Mouse (Mus musculus) neural tube, embryonic 14.5 days (tissue): ENCODE results near the gene Igsf11. TPM values are rescaled to one million over a fixed set of nuclear protein-coding genes. Genes with fewer than 3 reads are reported as not detected.
"Not testable (repeated sequence)": the region's sequence is repeated elsewhere in the genome, so short reads cannot be mapped to it uniquely, and the experiment has no call there.

Experiments used
- ATAC-seq: fragments of 200-750 bp; cut with Nextera tagmentation; 2 replicates; pipeline ENCODE4 v1.8.0; 2017; ENCODE audit warnings: low read depth, mild to moderate bottlenecking, moderate TSS enrichment, moderate library complexity
- H3K27ac ChIP-seq: fragments of 300-500 bp; sonication (generic); 2 replicates; pipeline ENCODE4 v1.5.1; 2014; ENCODE audit warnings: low read depth, mild to moderate bottlenecking, control low read depth, low read length, moderate library complexity, mixed read lengths
- H3K27me3 ChIP-seq: fragments of 300-500 bp; sonication (generic); 2 replicates; pipeline ENCODE4 v1.6.1; 2014; ENCODE audit warnings: low read length; ENCODE audit not compliant: control insufficient read depth, insufficient read depth
- H3K36me3 ChIP-seq: fragments of 300-500 bp; sonication (generic); 2 replicates; pipeline ENCODE4 v1.6.1; 2014; ENCODE audit warnings: low read length, mixed read lengths; ENCODE audit not compliant: control insufficient read depth, insufficient read depth
- H3K4me1 ChIP-seq: fragments of 300-500 bp; sonication (generic); 2 replicates; pipeline ENCODE4 v1.6.1; 2014; ENCODE audit warnings: low read length; ENCODE audit not compliant: control insufficient read depth, insufficient read depth
- H3K4me2 ChIP-seq: fragments of 300-500 bp; sonication (generic); 2 replicates; pipeline ENCODE4 v1.6.1; 2014; ENCODE audit warnings: mild to moderate bottlenecking, low read depth, low read length, control low read depth
- H3K4me3 ChIP-seq: fragments of 300-500 bp; sonication (generic); 2 replicates; pipeline ENCODE4 v1.5.1; 2014; ENCODE audit warnings: low read depth, low read length, control low read depth, mixed read lengths
- H3K9ac ChIP-seq: fragments of 300-500 bp; sonication (generic); replicated peaks from 2 replicates; pipeline ENCODE4 v1.6.1; 2014; ENCODE audit warnings: low read depth, mild to moderate bottlenecking, control low read depth, low read length, mixed read lengths
- H3K9me3 ChIP-seq: fragments of 300-500 bp; sonication (generic); 2 replicates; pipeline ENCODE4 v1.6.1; 2016; ENCODE audit warnings: low read length; ENCODE audit not compliant: control insufficient read depth
- WGBS: fragments of 180-500 bp; shearing (Covaris S2); extraction: QIAGEN DNeasy Blood & Tissue Kit; methylation state at CpG from one replicate; pipeline ENCODE4 v1.1.7; 2014; 5-methylcytosine and 5-hydroxymethylcytosine counted together
- polyA plus RNA-seq: library from polyadenylated mRNA; unstranded; fragments of >200 nt; fragmentation: Nextera tagmentation; extraction: Ambion mirVana; gene quantifications from 2 replicates; pipeline ENCODE4 v1.2.1, GENCODE M21; 2014

Igsf11 gene
- polyA plus RNA-seq, 1 experiment from 2014 or later = 3.7 TPM

GRCm38 (mm10) chr16:38982508-38983236, 90.2 kb downstream of the Igsf11 start:
- Histone ChIP-seq H3K36me3 (no peaks in the 10 kb centered on the region), H3K9ac (no peak overlapping the region), H3K4me3 (no peak overlapping the region), H3K4me1 (no peaks in the 10 kb centered on the region), H3K27me3 (no peaks in the 10 kb centered on the region), H3K4me2 (no peak overlapping the region), H3K27ac (no peak overlapping the region), H3K9me3 (no peaks in the 10 kb centered on the region)
- ATAC-seq = no peak
- 34% methylated on average over 12 of the region's 12 CpGs for WGBS

GRCm38 (mm10) chr16:38983850-38984249, 91.4 kb downstream of the Igsf11 start:
- not testable (repeated sequence) for H3K27ac ChIP-seq, H3K4me1 ChIP-seq, ATAC-seq, H3K9ac ChIP-seq, H3K27me3 ChIP-seq, H3K4me3 ChIP-seq, H3K9me3 ChIP-seq, H3K36me3 ChIP-seq, H3K4me2 ChIP-seq
- 69% methylated on average over 3 of the region's 3 CpGs for WGBS

- ATAC-seq = peak; percentile 75
- H3K4me1 ChIP-seq = no peaks in the 10 kb centered on the region
- no peak overlapping the region for H3K4me2 ChIP-seq
- no peaks in the 10 kb centered on the region for H3K9me3 ChIP-seq
- H3K27me3 ChIP-seq = no peaks in the 10 kb centered on the region
- no peak overlapping the region for H3K27ac ChIP-seq
- 25% methylated on average over 3 of the region's 3 CpGs for WGBS
- no peaks in the 10 kb centered on the region for H3K36me3 ChIP-seq
- H3K4me3 ChIP-seq = no peak overlapping the region
- H3K9ac ChIP-seq = no peak overlapping the region
Observed at GRCm38 (mm10) chr16:38985411-38985810, 92.9 kb downstream of the Igsf11 start.

GRCm38 (mm10) chr16:38986410-38986809, 93.9 kb downstream of the Igsf11 start:
- Histone ChIP-seq H3K4me3 (no peak overlapping the region), H3K27ac (no peak overlapping the region), H3K36me3 (no peaks in the 10 kb centered on the region), H3K4me2 (no peak overlapping the region), H3K9me3 (no peaks in the 10 kb centered on the region), H3K9ac (no peak overlapping the region), H3K4me1 (no peaks in the 10 kb centered on the region), H3K27me3 (no peaks in the 10 kb centered on the region)
- no peak for ATAC-seq
- 62% methylated on average over 2 of the region's 2 CpGs for WGBS

DNA sequence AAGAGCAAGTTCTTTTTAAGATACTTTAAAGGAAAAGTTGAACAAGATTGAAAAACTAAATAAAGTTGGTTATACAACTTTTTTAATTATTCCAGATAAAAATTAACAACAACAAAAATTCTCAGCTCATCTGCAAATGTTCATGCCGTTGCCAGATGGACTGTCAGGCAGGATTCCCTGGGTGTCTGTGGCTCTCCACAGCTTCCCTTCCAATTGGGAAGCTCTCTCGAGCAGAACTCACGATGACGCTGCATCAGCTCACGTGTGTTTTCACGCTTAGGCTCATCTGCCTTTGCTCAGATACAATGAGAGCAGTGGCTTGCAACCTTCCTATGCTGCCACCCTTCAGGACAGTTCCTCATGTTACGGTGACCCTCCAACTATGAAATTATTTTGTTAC, 101.2 kb downstream of the Igsf11 start:
- no peak overlapping the region for H3K4me2 ChIP-seq
- H3K36me3 ChIP-seq = no peaks in the 10 kb centered on the region
- no peak overlapping the region for H3K9ac ChIP-seq
- H3K27ac ChIP-seq = no peak overlapping the region
- no peaks in the 10 kb centered on the region for H3K27me3 ChIP-seq
- ATAC-seq = no peak
- no peaks in the 10 kb centered on the region for H3K9me3 ChIP-seq
- no peak overlapping the region for H3K4me3 ChIP-seq
- WGBS = 84% methylated on average over 7 of the region's 7 CpGs
- no peaks in the 10 kb centered on the region for H3K4me1 ChIP-seq

- WGBS = 84% methylated on average over 6 of the region's 6 CpGs
- H3K36me3 ChIP-seq = no peaks in the 10 kb centered on the region
- H3K4me3 ChIP-seq = no peak overlapping the region
- no peak overlapping the region for H3K4me2 ChIP-seq
- no peaks in the 10 kb centered on the region for H3K4me1 ChIP-seq
- H3K9me3 ChIP-seq = no peaks in the 10 kb centered on the region
- no peak for ATAC-seq
- no peak overlapping the region for H3K27ac ChIP-seq
- no peaks in the 10 kb centered on the region for H3K27me3 ChIP-seq
- no peak overlapping the region for H3K9ac ChIP-seq
Observed at GRCm38 (mm10) chr16:38998496-38999258, 106.2 kb downstream of the Igsf11 start.

DNA sequence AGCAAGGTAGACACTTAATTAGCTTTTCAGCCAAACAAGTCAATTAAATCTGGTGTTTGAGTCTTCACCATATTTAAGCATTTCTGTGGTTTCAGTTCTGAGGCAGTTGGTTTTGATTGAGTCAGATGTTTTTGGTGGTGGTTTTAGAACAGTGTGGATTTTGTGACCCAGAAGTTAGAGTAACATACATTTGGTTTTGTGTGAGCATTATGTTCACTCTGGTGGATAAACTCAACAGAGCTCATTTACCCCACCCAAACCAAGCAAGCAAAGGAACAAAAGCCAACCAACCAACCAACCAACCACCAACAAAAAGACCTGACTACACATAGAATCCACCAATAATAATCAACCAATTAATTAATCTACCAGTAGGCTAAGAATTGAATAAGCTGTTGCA, 106.8 kb downstream of the Igsf11 start:
- no peak overlapping the region for H3K9ac ChIP-seq
- no peaks in the 10 kb centered on the region for H3K4me1 ChIP-seq

DNA sequence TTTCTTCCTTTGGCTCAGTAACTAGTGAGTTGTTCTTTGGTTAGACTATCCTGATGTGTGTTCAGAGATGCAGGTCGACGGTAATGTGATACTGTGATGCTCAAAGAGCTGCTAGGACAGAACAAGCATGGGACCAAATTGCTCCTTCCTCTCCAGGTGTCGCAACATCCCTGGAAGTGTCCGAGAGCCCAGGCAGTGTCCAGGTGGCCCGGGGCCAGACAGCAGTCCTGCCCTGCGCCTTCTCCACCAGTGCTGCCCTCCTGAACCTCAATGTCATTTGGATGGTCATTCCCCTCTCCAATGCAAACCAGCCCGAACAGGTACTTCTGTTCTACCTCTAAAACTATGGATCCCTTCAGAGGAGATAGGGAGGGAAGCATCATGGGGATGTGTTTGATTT, 114.5 kb downstream of the Igsf11 start:
- WGBS = 92% methylated on average over 7 of the region's 7 CpGs
- no peak overlapping the region for H3K9ac ChIP-seq

More for the DNA sequence above, 106.8 kb downstream of the Igsf11 start:
- Histone ChIP-seq H3K36me3 (no peaks in the 10 kb centered on the region), H3K4me3 (no peak overlapping the region), H3K27ac (no peak overlapping the region), H3K27me3 (no peaks in the 10 kb centered on the region), H3K4me2 (no peak overlapping the region), H3K9me3 (no peaks in the 10 kb centered on the region)
- no peak for ATAC-seq

DNA sequence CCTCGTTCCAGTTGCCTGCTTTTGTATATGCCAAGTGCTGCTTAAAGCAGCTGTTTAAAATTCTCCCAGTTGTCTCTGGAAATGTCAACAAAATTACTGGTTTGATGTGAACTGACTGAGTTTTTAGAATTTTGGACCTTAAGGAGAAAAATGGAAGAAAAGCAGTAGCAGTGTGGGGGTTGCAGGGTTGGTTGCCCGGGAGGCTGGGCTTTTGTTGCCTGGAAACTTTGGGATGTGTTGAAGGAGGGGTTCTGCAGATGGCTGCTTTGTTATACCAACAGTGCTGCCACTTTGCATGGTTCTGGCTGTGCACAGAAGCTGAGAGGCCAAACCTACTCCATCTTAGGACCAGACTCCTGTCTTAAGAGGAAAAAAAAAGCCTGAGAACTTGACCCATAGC, 127.0 kb downstream of the Igsf11 start:
- no peak for ATAC-seq
- Histone ChIP-seq H3K27ac (no peak overlapping the region), H3K27me3 (no peaks in the 10 kb centered on the region), H3K4me1 (no peaks in the 10 kb centered on the region), H3K9ac (no peak overlapping the region), H3K9me3 (no peaks in the 10 kb centered on the region), H3K4me3 (no peak overlapping the region), H3K36me3 (no peaks in the 10 kb centered on the region), H3K4me2 (no peak overlapping the region)
- 25% methylated on average over 2 of the region's 2 CpGs for WGBS

More for the DNA sequence above, 114.5 kb downstream of the Igsf11 start:
- H3K4me1 ChIP-seq = no peaks in the 10 kb centered on the region
- no peak overlapping the region for H3K4me3 ChIP-seq
- H3K9me3 ChIP-seq = no peaks in the 10 kb centered on the region
- no peaks in the 10 kb centered on the region for H3K27me3 ChIP-seq
- no peak for ATAC-seq
- no peak overlapping the region for H3K4me2 ChIP-seq
- H3K36me3 ChIP-seq = no peaks in the 10 kb centered on the region
- H3K27ac ChIP-seq = no peak overlapping the region
